Mouse (Mus musculus): ENCODE measurements around the gene Gcg. TPM values are rescaled to one million over a fixed set of nuclear protein-coding genes. Genes with fewer than 3 reads are reported as not detected.

Gene Gcg
- polyA plus RNA-seq, 1 experiment from 2014 or later = 0.79 TPM

GRCm38 (mm10) chr2:62480285-62481198 is 2.9 kb downstream of the Gcg start:
- Histone ChIP-seq H3K4me2 (ENCODE audit: low read length) (no peak overlapping the region), H3K36me3 (ENCODE audit: control insufficient read depth, insufficient read depth, low read length) (no peaks in the 10 kb centered on the region), H3K4me3 (replicated peaks; ENCODE audit: low read depth, low read length) (no peak overlapping the region), H3K4me1 (ENCODE audit: control insufficient read depth, insufficient read depth, low read length) (0 out of 2 replicates have a peak, but pooled peaks cover 3% of the 10 kb centered on the region), H3K27me3 (ENCODE audit: control insufficient read depth, insufficient read depth, low read length) (no peaks in the 10 kb centered on the region), H3K9me3 (ENCODE audit: control insufficient read depth, low read length) (no peaks in the 10 kb centered on the region), H3K27ac (replicated peaks; ENCODE audit: low read depth, low read length) (peak overlapping the region; percentile 53; the same call in 1 of the 2 replicates), H3K9ac (replicated peaks; ENCODE audit: low read length) (no peak overlapping the region)
- peak; percentile 65 for DNase-seq
- 51% methylated on average over 9 of the region's 9 CpGs for WGBS
- peak; percentile 81 for ATAC-seq (ENCODE audit: low FRiP score, low TSS enrichment)

GRCm38 (mm10) chr2:62469551-62469950 is 13.9 kb downstream of the Gcg start:
- Histone ChIP-seq H3K27ac (replicated peaks; ENCODE audit: low read depth, low read length) (no peak overlapping the region), H3K4me1 (ENCODE audit: control insufficient read depth, insufficient read depth, low read length) (no peaks in the 10 kb centered on the region), H3K36me3 (ENCODE audit: control insufficient read depth, insufficient read depth, low read length) (no peaks in the 10 kb centered on the region), H3K9ac (replicated peaks; ENCODE audit: low read length) (no peak overlapping the region), H3K4me3 (replicated peaks; ENCODE audit: low read depth, low read length) (no peak overlapping the region), H3K27me3 (ENCODE audit: control insufficient read depth, insufficient read depth, low read length) (no peaks in the 10 kb centered on the region), H3K9me3 (ENCODE audit: control insufficient read depth, low read length) (no peaks in the 10 kb centered on the region), H3K4me2 (ENCODE audit: low read length) (no peak overlapping the region)
- WGBS = 85% methylated on average over 9 of the region's 9 CpGs
- DNase-seq (no peak), ATAC-seq (ENCODE audit: low FRiP score, low TSS enrichment) (no peak)

GRCm38 (mm10) chr2:62463287-62463686 is 20.2 kb downstream of the Gcg start:
- Histone ChIP-seq H3K27ac (replicated peaks; ENCODE audit: low read depth, low read length) (no peak overlapping the region), H3K9ac (replicated peaks; ENCODE audit: low read length) (no peak overlapping the region), H3K27me3 (ENCODE audit: control insufficient read depth, insufficient read depth, low read length) (no peaks in the 10 kb centered on the region), H3K9me3 (ENCODE audit: control insufficient read depth, low read length) (no peaks in the 10 kb centered on the region), H3K36me3 (ENCODE audit: control insufficient read depth, insufficient read depth, low read length) (no peaks in the 10 kb centered on the region), H3K4me2 (ENCODE audit: low read length) (no peak overlapping the region), H3K4me1 (ENCODE audit: control insufficient read depth, insufficient read depth, low read length) (no peaks in the 10 kb centered on the region), H3K4me3 (replicated peaks; ENCODE audit: low read depth, low read length) (no peak overlapping the region)
- ATAC-seq (ENCODE audit: low FRiP score, low TSS enrichment) (no peak), DNase-seq (no peak)
- 81% methylated on average over 2 of the region's 2 CpGs for WGBS

- H3K4me1 ChIP-seq (ENCODE audit: control insufficient read depth, insufficient read depth, low read length) = no peaks in the 10 kb centered on the region
- H3K27me3 ChIP-seq (ENCODE audit: control insufficient read depth, insufficient read depth, low read length) = no peaks in the 10 kb centered on the region
- no peaks in the 10 kb centered on the region for H3K9me3 ChIP-seq (ENCODE audit: control insufficient read depth, low read length)
- H3K27ac ChIP-seq (replicated peaks; ENCODE audit: low read depth, low read length) = no peak overlapping the region
- H3K9ac ChIP-seq (replicated peaks; ENCODE audit: low read length) = no peak overlapping the region
- DNase-seq (no peak), ATAC-seq (ENCODE audit: low FRiP score, low TSS enrichment) (no peak)
- no peak overlapping the region for H3K4me2 ChIP-seq (ENCODE audit: low read length)
- no peak overlapping the region for H3K4me3 ChIP-seq (replicated peaks; ENCODE audit: low read depth, low read length)
- 84% methylated on average over 2 of the region's 2 CpGs for WGBS
- no peaks in the 10 kb centered on the region for H3K36me3 ChIP-seq (ENCODE audit: control insufficient read depth, insufficient read depth, low read length)
Observed at GRCm38 (mm10) chr2:62462174-62462573, 21.3 kb downstream of the Gcg start.

GRCm38 (mm10) chr2:62460815-62461450 is 22.5 kb downstream of the Gcg start:
- Histone ChIP-seq H3K9me3 (ENCODE audit: control insufficient read depth, low read length) (no peaks in the 10 kb centered on the region), H3K9ac (replicated peaks; ENCODE audit: low read length) (no peak overlapping the region), H3K36me3 (ENCODE audit: control insufficient read depth, insufficient read depth, low read length) (no peaks in the 10 kb centered on the region), H3K4me3 (replicated peaks; ENCODE audit: low read depth, low read length) (no peak overlapping the region), H3K4me2 (ENCODE audit: low read length) (no peak overlapping the region), H3K27ac (replicated peaks; ENCODE audit: low read depth, low read length) (no peak overlapping the region), H3K27me3 (ENCODE audit: control insufficient read depth, insufficient read depth, low read length) (no peaks in the 10 kb centered on the region), H3K4me1 (ENCODE audit: control insufficient read depth, insufficient read depth, low read length) (no peaks in the 10 kb centered on the region)
- ATAC-seq (ENCODE audit: low FRiP score, low TSS enrichment) = no peak
- 91% methylated on average over 12 of the region's 12 CpGs for WGBS
- no peak for DNase-seq

GRCm38 (mm10) chr2:62460231-62460710 is 23.2 kb downstream of the Gcg start:
- no peak overlapping the region for H3K27ac ChIP-seq (replicated peaks; ENCODE audit: low read depth, low read length)
- no peak overlapping the region for H3K4me2 ChIP-seq (ENCODE audit: low read length)
- 88% methylated on average over 7 of the region's 7 CpGs for WGBS
- no peak overlapping the region for H3K9ac ChIP-seq (replicated peaks; ENCODE audit: low read length)
- no peak for DNase-seq
- H3K27me3 ChIP-seq (ENCODE audit: control insufficient read depth, insufficient read depth, low read length) = no peaks in the 10 kb centered on the region
- H3K4me1 ChIP-seq (ENCODE audit: control insufficient read depth, insufficient read depth, low read length) = no peaks in the 10 kb centered on the region
- H3K36me3 ChIP-seq (ENCODE audit: control insufficient read depth, insufficient read depth, low read length) = no peaks in the 10 kb centered on the region
- no peak for ATAC-seq (ENCODE audit: low FRiP score, low TSS enrichment)
- no peak overlapping the region for H3K4me3 ChIP-seq (replicated peaks; ENCODE audit: low read depth, low read length)
- H3K9me3 ChIP-seq (ENCODE audit: control insufficient read depth, low read length) = no peaks in the 10 kb centered on the region

GRCm38 (mm10) chr2:62459241-62460174 is 23.9 kb downstream of the Gcg start:
- no peak overlapping the region for H3K27ac ChIP-seq (replicated peaks; ENCODE audit: low read depth, low read length)
- ATAC-seq (ENCODE audit: low FRiP score, low TSS enrichment) (no peak), DNase-seq (no peak)
- no peak overlapping the region for H3K4me3 ChIP-seq (replicated peaks; ENCODE audit: low read depth, low read length)
- H3K27me3 ChIP-seq (ENCODE audit: control insufficient read depth, insufficient read depth, low read length) = no peaks in the 10 kb centered on the region
- no peak overlapping the region for H3K4me2 ChIP-seq (ENCODE audit: low read length)
- WGBS = 73% methylated on average over 18 of the region's 18 CpGs
- H3K9ac ChIP-seq (replicated peaks; ENCODE audit: low read length) = no peak overlapping the region
- no peaks in the 10 kb centered on the region for H3K36me3 ChIP-seq (ENCODE audit: control insufficient read depth, insufficient read depth, low read length)
- H3K9me3 ChIP-seq (ENCODE audit: control insufficient read depth, low read length) = no peaks in the 10 kb centered on the region
- H3K4me1 ChIP-seq (ENCODE audit: control insufficient read depth, insufficient read depth, low read length) = no peaks in the 10 kb centered on the region

GRCm38 (mm10) chr2:62458070-62458469 is 25.4 kb downstream of the Gcg start:
- no peak overlapping the region for H3K9ac ChIP-seq (replicated peaks; ENCODE audit: low read length)
- no peak overlapping the region for H3K27ac ChIP-seq (replicated peaks; ENCODE audit: low read depth, low read length)
- DNase-seq = peak; percentile 78
- H3K27me3 ChIP-seq (ENCODE audit: control insufficient read depth, insufficient read depth, low read length) = no peaks in the 10 kb centered on the region
- no peak overlapping the region for H3K4me2 ChIP-seq (ENCODE audit: low read length)
- H3K4me1 ChIP-seq (ENCODE audit: control insufficient read depth, insufficient read depth, low read length) = no peaks in the 10 kb centered on the region
- WGBS = 39% methylated on average over 9 of the region's 9 CpGs
- no peaks in the 10 kb centered on the region for H3K9me3 ChIP-seq (ENCODE audit: control insufficient read depth, low read length)
- H3K4me3 ChIP-seq (replicated peaks; ENCODE audit: low read depth, low read length) = no peak overlapping the region
- H3K36me3 ChIP-seq (ENCODE audit: control insufficient read depth, insufficient read depth, low read length) = no peaks in the 10 kb centered on the region
- no peak for ATAC-seq (ENCODE audit: low FRiP score, low TSS enrichment)

Measured in midbrain, embryonic 14.5 days (tissue).